Mouse (Mus musculus) heart, adult 2 months (tissue): ENCODE results near the gene Hspa4l. TPM values are rescaled to one million over a fixed set of nuclear protein-coding genes. Genes with fewer than 3 reads are reported as not detected.

ENCODE experiments used
- DNase-seq, 2 experiments: peaks; one replicate each; pipeline ENCODE4 v3.0.0; 2021
- H3K27ac ChIP-seq: fragments of 200-600 bp; 2 replicates; pipeline ENCODE4 v1.8.1; 2022
- H3K27me3 ChIP-seq: fragments of 200-500 bp; 2 replicates; pipeline ENCODE4 v1.6.1; 2012; ENCODE audit warnings: mild to moderate bottlenecking, low read length, inconsistent platforms, mixed read lengths; ENCODE audit not compliant: control insufficient read depth, insufficient read depth
- H3K36me3 ChIP-seq: fragments of 200-500 bp; 2 replicates; pipeline ENCODE4 v1.6.1; 2012; ENCODE audit warnings: low read length, inconsistent platforms; ENCODE audit not compliant: control insufficient read depth, insufficient read depth
- H3K4me1 ChIP-seq: fragments of 200-500 bp; 2 replicates; pipeline ENCODE4 v1.6.1; 2011; ENCODE audit warnings: low read length; ENCODE audit not compliant: control insufficient read depth, insufficient read depth
- H3K4me3 ChIP-seq: fragments of 200-600 bp; 2 replicates; pipeline ENCODE4 v1.8.1; 2022
- H3K79me2 ChIP-seq: fragments of 200-500 bp; replicated peaks from 2 replicates; pipeline ENCODE4 v1.6.1; 2012; ENCODE audit warnings: mild to moderate bottlenecking, inconsistent platforms, low read length, moderate library complexity, mixed read lengths; ENCODE audit not compliant: control insufficient read depth, insufficient read depth
- H3K9ac ChIP-seq: fragments of 200-500 bp; 2 replicates; pipeline ENCODE4 v1.6.1; 2012; ENCODE audit warnings: low read depth, mild to moderate bottlenecking, control low read depth, inconsistent platforms, low read length, mixed read lengths
- CTCF ChIP-seq: fragments of 200-600 bp; IDR thresholded peaks from 2 replicates; pipeline ENCODE4 v1.8.1; 2022; ENCODE audit warnings: antibody characterized with exemption, mild to moderate bottlenecking, moderate library complexity
- EP300 ChIP-seq: fragments of 200-500 bp; IDR thresholded peaks from 2 replicates; pipeline ENCODE4 v1.6.1; 2011; ENCODE audit warnings: low read depth, low read length, control low read depth; ENCODE audit not compliant: insufficient read depth
- POLR2A ChIP-seq: fragments of 200-500 bp; IDR thresholded peaks from 2 replicates; pipeline ENCODE4 v1.6.1; 2011; ENCODE audit warnings: mild to moderate bottlenecking, low read depth, low read length, control low read depth; ENCODE audit not compliant: insufficient read depth
- WGBS: fragments of 180-500 bp; shearing (Covaris S2); methylation state at CpG from one replicate; pipeline ENCODE4 v1.1.7; 2018; 5-methylcytosine and 5-hydroxymethylcytosine counted together
- intact Hi-C: fragments of 180-260 bp; cut with DNase I; formaldehyde crosslinking; loops from one replicate; pipeline ENCODE4 v1.15.1; 2025
- long read RNA-seq: library from polyadenylated mRNA; stranded (forward); transcript quantifications from one replicate; pipeline ENCODE4 v2.0.0, GENCODE M21; 2021
- polyA plus RNA-seq: library from polyadenylated mRNA; depleted of rRNA; stranded (reverse); fragments of >200 nt; gene quantifications from 2 replicates; pipeline ENCODE4 v1.2.3, GENCODE M21; 2012; rRNA removed
- total RNA-seq, 2 experiments: library from RNA; stranded (reverse); gene quantifications; 2 replicates each; pipeline ENCODE4 v1.2.3; 2021

Hspa4l gene
- 10 to 100 TPM; 52.9 to 55.4 TPM for total RNA-seq
- polyA plus RNA-seq: 6.8 and 11.9 TPM in 2 replicates
- long read RNA-seq, full-length matches to known transcripts: 37 of 45 reads
- long read RNA-seq, partial matches to known transcripts: 3 of 45 reads
- long read RNA-seq, other reads (novel, unspliced or antisense): 5 of 45 reads

GRCm38 (mm10) chr3:40744024-40744835 is at the start of gene Hspa4l:
Hspa4l (plus strand) TSS chr3:40744495.
- peak in 1 of 2 experiments; percentile 4 for DNase-seq
- TF ChIP-seq EP300 (no peak), CTCF (no peak), POLR2A (no peak)
- peaks cover 6% of the 10 kb centered on the region for H3K4me1 ChIP-seq
- H3K79me2 ChIP-seq: no peaks in the 10 kb centered on the region
- H3K36me3 ChIP-seq: no peaks in the 10 kb centered on the region; the same call in 1 of the 2 replicates
- peak within 1 kb of the TSS; percentile 93 for H3K9ac ChIP-seq
- no peaks in the 10 kb centered on the region for H3K27me3 ChIP-seq
- intact Hi-C loops: loop anchor here (2.0 kb wide), 1 partner anchor 219 kb away; no protein-coding TSS in a partner anchor
- H3K27ac ChIP-seq: peak within 1 kb of the TSS; percentile 90
- 36% methylated on average over 16 of the region's 16 CpGs for WGBS
- peak within 1 kb of the TSS; percentile 97 for H3K4me3 ChIP-seq

- Histone ChIP-seq H3K4me3 (no peak overlapping the region), H3K79me2 (no peaks in the 10 kb centered on the region), H3K27ac (no peak overlapping the region), H3K27me3 (no peaks in the 10 kb centered on the region), H3K9ac (no peak overlapping the region), H3K4me1 (peaks cover 1% of the 10 kb centered on the region; the same call in 1 of the 2 replicates), H3K36me3 (no peaks in the 10 kb centered on the region)
- no peak for TF ChIP-seq POLR2A
- no peak for TF ChIP-seq CTCF
- TF ChIP-seq EP300: no peak
- intact Hi-C loops: no loop called here
- DNase-seq: no peak
- 98% methylated on average over 2 of the region's 2 CpGs for WGBS
Measured at GRCm38 (mm10) chr3:40695162-40695561, 49.1 kb upstream of the Hspa4l start.

GRCm38 (mm10) chr3:40698834-40699233 is 45.5 kb upstream of the Hspa4l start:
- H3K36me3 ChIP-seq: no peaks in the 10 kb centered on the region
- H3K4me3 ChIP-seq: no peak overlapping the region
- DNase-seq: no peak
- intact Hi-C loops: no loop called here
- 82% methylated on average over 3 of the region's 3 CpGs for WGBS
- TF ChIP-seq POLR2A: no peak
- no peak for TF ChIP-seq CTCF
- no peak for TF ChIP-seq EP300
- no peaks in the 10 kb centered on the region for H3K79me2 ChIP-seq
- peaks cover 1% of the 10 kb centered on the region; the same call in 1 of the 2 replicates for H3K4me1 ChIP-seq
- H3K27ac ChIP-seq: no peak overlapping the region
- no peaks in the 10 kb centered on the region for H3K27me3 ChIP-seq
- no peak overlapping the region for H3K9ac ChIP-seq

GRCm38 (mm10) chr3:40704816-40705430 is 39.4 kb upstream of the Hspa4l start:
- H3K4me3 ChIP-seq: no peak overlapping the region

GRCm38 (mm10) chr3:40708655-40709054 is 35.6 kb upstream of the Hspa4l start, which contains the start of gene Slc25a31:
Slc25a31 (plus strand) TSS chr3:40708855.
- H3K36me3 ChIP-seq: no peaks in the 10 kb centered on the region
- H3K27me3 ChIP-seq: no peaks in the 10 kb centered on the region
- no peak for TF ChIP-seq EP300
- TF ChIP-seq POLR2A: no peak
- no peak for TF ChIP-seq CTCF
- H3K9ac ChIP-seq: no peak within 1 kb of the TSS
- H3K79me2 ChIP-seq: no peaks in the 10 kb centered on the region
- intact Hi-C loops: no loop called here
- no peak within 1 kb of the TSS for H3K27ac ChIP-seq
- H3K4me1 ChIP-seq: peaks cover 3% of the 10 kb centered on the region
- H3K4me3 ChIP-seq: no peak within 1 kb of the TSS
- WGBS: 86% methylated on average over 30 of the region's 30 CpGs
- no peak for DNase-seq

More at GRCm38 (mm10) chr3:40704816-40705430, 39.4 kb upstream of the Hspa4l start:
- Histone ChIP-seq H3K79me2 (no peaks in the 10 kb centered on the region), H3K27me3 (no peaks in the 10 kb centered on the region), H3K9ac (no peak overlapping the region), H3K36me3 (no peaks in the 10 kb centered on the region), H3K4me1 (peaks cover 3% of the 10 kb centered on the region), H3K27ac (no peak overlapping the region)
- no peak for TF ChIP-seq CTCF
- no peak for TF ChIP-seq POLR2A
- no peak for TF ChIP-seq EP300
- intact Hi-C loops: no loop called here
- 37% methylated on average over 5 of the region's 5 CpGs for WGBS
- DNase-seq: peak in 1 of 2 experiments; percentile 18
